Mouse (Mus musculus) heart, postnatal 0 days (tissue): ENCODE results near the gene Gxylt1. TPM values are rescaled to one million over a fixed set of nuclear protein-coding genes. Genes with fewer than 3 reads are reported as not detected.

Experiments used
- ATAC-seq: fragments of 200-750 bp; cut with Nextera tagmentation; 2 replicates; pipeline ENCODE4 v1.8.0; 2017; ENCODE audit warnings: low read depth, moderate number of reproducible peaks, moderate library complexity; ENCODE audit not compliant: insufficient read depth
- DNase-seq: peaks from one replicate; pipeline ENCODE4 v3.0.0-alpha.2; 2016; ENCODE audit warnings: low spot score
- H3K27ac ChIP-seq: fragments of 300-500 bp; sonication (generic); 2 replicates; pipeline ENCODE4 v1.5.1; 2014; ENCODE audit warnings: low read depth, mild to moderate bottlenecking
- H3K27me3 ChIP-seq: fragments of 300-500 bp; sonication (generic); 2 replicates; pipeline ENCODE4 v1.6.1; 2014; ENCODE audit warnings: low read length, mixed read lengths; ENCODE audit not compliant: control insufficient read depth, insufficient read depth
- H3K36me3 ChIP-seq: fragments of 300-500 bp; sonication (generic); replicated peaks from 2 replicates; pipeline ENCODE4 v1.6.1; 2014; ENCODE audit warnings: low read length, mixed read lengths; ENCODE audit not compliant: control insufficient read depth, insufficient read depth
- H3K4me1 ChIP-seq: fragments of 300-500 bp; sonication (generic); 2 replicates; pipeline ENCODE4 v1.6.1; 2014; ENCODE audit warnings: antibody characterized with exemption; ENCODE audit not compliant: control insufficient read depth, insufficient read depth
- H3K4me2 ChIP-seq: fragments of 300-500 bp; sonication (generic); 2 replicates; pipeline ENCODE4 v1.6.1; 2014; ENCODE audit warnings: low read depth, mild to moderate bottlenecking, low read length, moderate library complexity
- H3K4me3 ChIP-seq: fragments of 300-500 bp; sonication (generic); 2 replicates; pipeline ENCODE4 v1.5.1; 2014; ENCODE audit warnings: low read depth, low read length
- H3K9ac ChIP-seq: fragments of 300-500 bp; sonication (generic); replicated peaks from 2 replicates; pipeline ENCODE4 v1.6.1; 2014; ENCODE audit warnings: low read depth, low read length, mixed read lengths
- H3K9me3 ChIP-seq: fragments of 300-500 bp; sonication (generic); replicated peaks from 2 replicates; pipeline ENCODE4 v1.6.1; 2016; ENCODE audit warnings: low read length; ENCODE audit not compliant: control insufficient read depth
- CTCF ChIP-seq: IDR thresholded peaks from 2 replicates; pipeline ENCODE4 v1.5.1; 2016; ENCODE audit warnings: antibody characterized with exemption, control low read depth, low read depth
- EP300 ChIP-seq: IDR thresholded peaks from 2 replicates; pipeline ENCODE4 v1.6.1; 2016; ENCODE audit warnings: antibody characterized with exemption, low read depth
- WGBS: fragments of 180-500 bp; shearing (Covaris S2); extraction: QIAGEN DNeasy Blood & Tissue Kit; methylation state at CpG from one replicate; pipeline ENCODE4 v1.1.7; 2014; 5-methylcytosine and 5-hydroxymethylcytosine counted together
- polyA plus RNA-seq: library from polyadenylated mRNA; unstranded; fragments of >200 nt; fragmentation: Nextera tagmentation; extraction: Ambion mirVana; gene quantifications from 2 replicates; pipeline ENCODE4 v1.2.1, GENCODE M21; 2015
- total RNA-seq: library from RNA; depleted of rRNA; stranded (reverse); fragments of >200 nt; gene quantifications from 2 replicates; pipeline ENCODE4 v1.2.3, GENCODE M21; 2014; ENCODE audit warnings: low replicate concordance

Gene Gxylt1
- total and polyA plus RNA-seq, 2 experiments from 2014 or later: 3.3 to 9.3 TPM

DNA sequence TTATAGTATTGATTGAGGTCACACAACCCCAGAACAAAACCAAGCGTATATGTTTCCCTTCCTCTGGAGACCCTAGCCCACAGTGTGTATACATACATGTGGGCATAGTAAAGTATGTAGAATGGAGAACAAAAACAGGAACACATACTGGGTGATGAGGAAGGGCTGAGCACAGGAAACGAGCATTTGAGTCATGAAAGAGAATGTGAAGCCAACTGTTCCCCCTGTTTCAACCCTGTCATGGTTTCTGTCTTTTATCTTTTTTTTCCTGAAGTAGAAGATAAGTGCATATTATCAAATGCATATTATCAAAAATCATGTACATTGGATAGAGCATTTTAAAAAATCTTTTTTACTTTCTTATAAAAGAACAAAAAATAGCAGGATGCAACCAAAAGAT, 12.6 kb upstream of the Gxylt1 start:
- TF ChIP-seq EP300: no peak
- no peak for TF ChIP-seq CTCF
- no peaks in the 10 kb centered on the region for H3K4me1 ChIP-seq
- WGBS: 60% methylated on average over 2 of the region's 2 CpGs
- no peak overlapping the region for H3K4me3 ChIP-seq
- ATAC-seq: no peak
- peaks cover 17% of the 10 kb centered on the region for H3K36me3 ChIP-seq
- no peak overlapping the region for H3K4me2 ChIP-seq
- H3K27ac ChIP-seq: no peak overlapping the region
- no peak for DNase-seq
- H3K27me3 ChIP-seq: no peaks in the 10 kb centered on the region
- no peaks in the 10 kb centered on the region for H3K9me3 ChIP-seq
- H3K9ac ChIP-seq: no peak overlapping the region

DNA sequence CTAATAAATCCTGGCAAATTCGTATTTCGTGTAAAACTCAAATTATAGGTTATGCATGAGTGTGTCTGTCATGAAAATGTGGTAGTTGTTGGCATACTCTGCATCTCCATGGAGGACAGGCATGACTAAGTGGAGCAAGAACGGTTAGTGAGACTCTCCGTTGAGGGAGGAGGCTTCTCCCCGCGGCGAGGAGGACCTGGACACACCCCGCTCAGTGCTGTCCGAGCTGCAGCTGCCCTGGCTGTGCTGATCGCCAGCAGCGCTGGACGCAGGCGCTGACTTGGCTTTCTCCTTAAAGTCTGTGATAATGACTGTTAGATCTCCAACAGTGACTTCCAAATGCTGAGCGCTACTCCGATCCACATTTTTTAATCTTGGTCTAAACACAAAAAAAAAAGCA, 10.3 kb upstream of the Gxylt1 start:
- Histone ChIP-seq H3K4me1 (no peaks in the 10 kb centered on the region), H3K36me3 (peaks cover 28% of the 10 kb centered on the region), H3K9me3 (no peaks in the 10 kb centered on the region), H3K27me3 (no peaks in the 10 kb centered on the region), H3K9ac (no peak overlapping the region), H3K4me2 (no peak overlapping the region), H3K27ac (no peak overlapping the region), H3K4me3 (no peak overlapping the region)
- DNase-seq (no peak), ATAC-seq (no peak)
- TF ChIP-seq CTCF (no peak), EP300 (no peak)
- 81% methylated on average over 15 of the region's 15 CpGs for WGBS

DNA sequence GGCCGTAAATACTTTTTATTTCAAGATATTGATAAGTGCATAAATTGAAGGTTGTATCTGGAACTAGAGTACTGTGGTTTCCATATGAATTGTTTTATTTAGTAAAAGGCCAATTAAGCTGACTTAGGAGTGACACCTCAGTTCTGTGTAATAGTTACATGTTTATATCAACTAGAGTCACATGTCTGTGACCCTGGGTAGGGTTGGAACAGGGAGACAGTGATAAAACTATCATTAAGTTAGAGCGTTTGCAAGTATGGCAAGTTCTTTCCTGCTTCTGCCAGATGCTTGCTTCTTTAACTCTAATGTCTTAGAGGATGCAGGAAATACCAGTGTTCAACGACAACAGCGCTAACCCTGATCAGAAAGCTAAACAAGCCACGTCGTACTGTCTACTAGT, 9.3 kb upstream of the Gxylt1 start:
- H3K9ac ChIP-seq: no peak overlapping the region
- DNase-seq (no peak), ATAC-seq (no peak)
- WGBS: 71% methylated on average over 6 of the region's 6 CpGs
- peaks cover 23% of the 10 kb centered on the region for H3K36me3 ChIP-seq
- no peaks in the 10 kb centered on the region for H3K4me1 ChIP-seq
- TF ChIP-seq CTCF (no peak), EP300 (no peak)
- H3K4me3 ChIP-seq: no peak overlapping the region
- H3K27me3 ChIP-seq: no peaks in the 10 kb centered on the region
- no peak overlapping the region for H3K27ac ChIP-seq
- H3K9me3 ChIP-seq: no peaks in the 10 kb centered on the region
- no peak overlapping the region for H3K4me2 ChIP-seq

DNA sequence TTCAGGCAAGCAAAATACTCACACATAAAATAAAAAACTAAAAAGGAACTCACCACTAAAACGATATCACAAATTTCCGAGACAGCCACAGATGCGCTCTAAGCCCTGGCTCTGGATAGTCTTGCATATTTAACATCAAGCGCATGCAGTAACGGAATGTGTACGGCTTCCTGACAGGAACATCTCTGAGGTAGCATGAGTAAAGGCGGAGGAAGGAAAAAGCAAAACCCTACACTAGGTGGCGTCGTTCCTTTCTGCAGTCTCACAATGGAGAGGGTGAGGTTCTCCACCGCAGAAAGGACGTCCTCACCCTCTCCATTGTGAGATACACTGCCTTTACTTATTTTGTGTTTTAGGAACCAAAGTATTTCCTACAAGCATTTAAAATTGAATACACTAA, 8.4 kb upstream of the Gxylt1 start:
- TF ChIP-seq CTCF (peak; percentile 50), EP300 (no peak)
- DNase-seq: no peak

DNA sequence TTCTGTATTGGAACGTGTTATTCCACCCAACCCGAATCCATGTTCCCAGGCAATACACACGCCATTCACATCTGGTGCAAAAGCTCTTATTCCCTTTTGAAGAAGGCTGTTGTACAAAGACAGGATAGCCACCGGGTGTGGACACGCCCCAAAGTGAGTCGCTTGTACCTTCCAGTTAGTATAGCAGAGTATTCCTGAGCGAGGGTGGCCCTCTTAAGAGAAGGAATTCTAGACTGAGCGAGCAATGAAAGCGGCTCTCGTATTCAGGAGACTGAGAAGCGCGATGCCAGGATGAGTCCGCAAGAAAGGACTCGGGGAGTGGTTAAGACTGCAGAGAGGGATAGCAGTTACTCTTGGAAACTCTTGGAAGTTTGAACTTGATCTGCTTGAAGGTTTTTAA, 1.3 kb upstream of the Gxylt1 start:
- peak overlapping the region; percentile 85 for H3K4me2 ChIP-seq
- TF ChIP-seq EP300: no peak
- no peak for TF ChIP-seq CTCF
- H3K27ac ChIP-seq: no peak overlapping the region
- ATAC-seq: no peak
- H3K4me1 ChIP-seq: peaks cover 25% of the 10 kb centered on the region
- DNase-seq: no peak
- peak overlapping the region; percentile 49 for H3K9ac ChIP-seq
- H3K4me3 ChIP-seq: peak overlapping the region; percentile 86
- peaks cover 11% of the 10 kb centered on the region for H3K36me3 ChIP-seq
- H3K9me3 ChIP-seq: no peaks in the 10 kb centered on the region
- H3K27me3 ChIP-seq: no peaks in the 10 kb centered on the region
- 2% methylated on average over 14 of the region's 14 CpGs for WGBS

More for the DNA sequence above, 8.4 kb upstream of the Gxylt1 start:
- H3K4me2 ChIP-seq: no peak overlapping the region
- H3K9ac ChIP-seq: no peak overlapping the region
- H3K9me3 ChIP-seq: no peaks in the 10 kb centered on the region
- H3K27me3 ChIP-seq: no peaks in the 10 kb centered on the region
- H3K36me3 ChIP-seq: peaks cover 23% of the 10 kb centered on the region
- H3K4me3 ChIP-seq: no peak overlapping the region
- no peaks in the 10 kb centered on the region for H3K4me1 ChIP-seq
- 72% methylated on average over 11 of the region's 11 CpGs for WGBS
- no peak overlapping the region for H3K27ac ChIP-seq
- ATAC-seq: no peak

DNA sequence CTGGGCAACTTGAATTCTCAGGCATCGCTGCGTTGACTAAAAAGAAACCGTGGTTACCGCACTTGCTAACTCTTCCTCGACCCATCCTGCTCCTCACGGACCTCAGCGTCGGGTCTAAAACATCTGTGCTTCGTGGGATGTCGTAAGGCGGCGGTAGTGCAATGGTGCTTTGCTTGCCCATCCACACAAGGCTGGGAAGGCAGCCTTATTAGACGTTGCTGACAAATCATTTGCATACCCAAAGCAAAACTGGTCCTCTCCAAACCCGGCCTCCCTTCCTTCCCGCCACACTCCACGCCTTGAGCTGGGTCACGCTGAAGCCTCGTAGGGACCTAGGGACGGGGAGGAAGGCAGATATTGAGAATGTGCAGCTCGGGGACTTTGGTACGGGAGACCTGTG, 644 bp upstream of the Gxylt1 start:
- DNase-seq (peak; percentile 13), ATAC-seq (peak; percentile 21)
- Histone ChIP-seq H3K4me2 (peak overlapping the region; percentile 85), H3K27ac (peak overlapping the region; percentile 83), H3K27me3 (no peaks in the 10 kb centered on the region), H3K9ac (peak overlapping the region; percentile 49), H3K9me3 (no peaks in the 10 kb centered on the region), H3K4me3 (peak overlapping the region; percentile 86), H3K36me3 (peaks cover 4% of the 10 kb centered on the region), H3K4me1 (peaks cover 25% of the 10 kb centered on the region)
- under 1% methylated on average over 21 of the region's 21 CpGs for WGBS
- TF ChIP-seq EP300 (no peak), CTCF (no peak)
